In genomic region chr12:44848483-44849221, GRCm38 (mm10) we compare ENCODE assay signal across 8 mouse cellular contexts.
DNase-seq lines count a peak whose midpoint lies in the region.

No protein-coding gene starts in this region.

- peak; percentile 12 for DNase-seq in thymus, postnatal 4 days
- no peak for DNase-seq in thymus, postnatal 10 days (ENCODE audit: low spot score in 2 of 2)
- DNase-seq in embryo, embryonic 10 days (ENCODE audit: low spot score), result peak; percentile 71
- peak; percentile 53 to 76 for DNase-seq in heart, postnatal 10 days
- peak; percentile 33 to 77 for DNase-seq in kidney, postnatal 36 days
- DNase-seq in lung, postnatal 10 days, result peak; percentile 61
- DNase-seq in right cerebral cortex, postnatal 10 days (ENCODE audit: low spot score in 2 of 2), result peak; percentile 43 to 55
- DNase-seq in cerebellum, adult 9-10 months, result no peak

- intact Hi-C loops in heart, postnatal 10 days (cut with DNase I), result loop anchor here (2.0 to 5.0 kb wide), 3 partner anchors 224 to 339 kb away; no protein-coding TSS in a partner anchor

Comparison
In these comparisons a context has a peak if more than half of its experiments do, and no peak if none do; other contexts are left out.
1. DNase-seq: peak in thymus, postnatal 4 days (single experiment), embryo, embryonic 10 days (single experiment), heart, postnatal 10 days (2 of 2), kidney, postnatal 36 days (2 of 2), lung, postnatal 10 days (single experiment) and right cerebral cortex, postnatal 10 days (2 of 2); none in thymus, postnatal 10 days (0 of 2) and cerebellum, adult 9-10 months (single experiment).